Mouse (Mus musculus): ENCODE data around the gene Epas1. TPM values are rescaled to one million over a fixed set of nuclear protein-coding genes. Genes with fewer than 3 reads are reported as not detected.

Gene Epas1
- polyA plus RNA-seq, 1 experiment = 28.0 TPM

- Histone ChIP-seq H3K27ac (ENCODE audit: control insufficient read depth, insufficient read depth, low read depth, low read length, poor library complexity) (no peak overlapping the region), H3K4me3 (replicated peaks; ENCODE audit: control insufficient read depth, low read depth, low read length) (no peak overlapping the region), H3K4me1 (ENCODE audit: control insufficient read depth, insufficient read depth, low read length) (no peaks in the 10 kb centered on the region)
- 75% methylated on average over 5 of the region's 5 CpGs for WGBS
- TF ChIP-seq CTCF (IDR thresholded peaks at IDR 0.05; ENCODE audit: control insufficient read depth, insufficient read depth, low read length) (no peak), POLR2A (IDR thresholded peaks at IDR 0.05; ENCODE audit: borderline replicate concordance, control insufficient read depth, low read depth, low read length) (no peak)
Observed at GRCm38 (mm10) chr17:86761859-86762258, 8.4 kb downstream of the Epas1 start.

- TF ChIP-seq CTCF (IDR thresholded peaks at IDR 0.05; ENCODE audit: control insufficient read depth, insufficient read depth, low read length) (no peak), POLR2A (IDR thresholded peaks at IDR 0.05; ENCODE audit: borderline replicate concordance, control insufficient read depth, low read depth, low read length) (no peak)
- Histone ChIP-seq H3K27ac (ENCODE audit: control insufficient read depth, insufficient read depth, low read depth, low read length, poor library complexity) (no peak overlapping the region), H3K4me1 (ENCODE audit: control insufficient read depth, insufficient read depth, low read length) (no peaks in the 10 kb centered on the region), H3K4me3 (replicated peaks; ENCODE audit: control insufficient read depth, low read depth, low read length) (no peak overlapping the region)
- 77% methylated on average over 11 of the region's 11 CpGs for WGBS
Observed at GRCm38 (mm10) chr17:86762479-86763242, 9.2 kb downstream of the Epas1 start.

GRCm38 (mm10) chr17:86765762-86766404, 12.4 kb downstream of the Epas1 start:
- Histone ChIP-seq H3K4me3 (replicated peaks; ENCODE audit: control insufficient read depth, low read depth, low read length) (no peak overlapping the region), H3K27ac (ENCODE audit: control insufficient read depth, insufficient read depth, low read depth, low read length, poor library complexity) (no peak overlapping the region), H3K4me1 (ENCODE audit: control insufficient read depth, insufficient read depth, low read length) (no peaks in the 10 kb centered on the region; the same call in 1 of the 2 replicates)
- TF ChIP-seq CTCF (IDR thresholded peaks at IDR 0.05; ENCODE audit: control insufficient read depth, insufficient read depth, low read length) (no peak), POLR2A (IDR thresholded peaks at IDR 0.05; ENCODE audit: borderline replicate concordance, control insufficient read depth, low read depth, low read length) (no peak)
- 84% methylated on average over 8 of the region's 8 CpGs for WGBS

GRCm38 (mm10) chr17:86766412-86766811, 12.9 kb downstream of the Epas1 start:
- 84% methylated on average over 4 of the region's 4 CpGs for WGBS
- TF ChIP-seq POLR2A (IDR thresholded peaks at IDR 0.05; ENCODE audit: borderline replicate concordance, control insufficient read depth, low read depth, low read length) = no peak
- TF ChIP-seq CTCF (IDR thresholded peaks at IDR 0.05; ENCODE audit: control insufficient read depth, insufficient read depth, low read length) = no peak
- no peak overlapping the region for H3K4me3 ChIP-seq (replicated peaks; ENCODE audit: control insufficient read depth, low read depth, low read length)
- H3K27ac ChIP-seq (ENCODE audit: control insufficient read depth, insufficient read depth, low read depth, low read length, poor library complexity) = no peak overlapping the region
- no peaks in the 10 kb centered on the region; the same call in 1 of the 2 replicates for H3K4me1 ChIP-seq (ENCODE audit: control insufficient read depth, insufficient read depth, low read length)

- TF ChIP-seq CTCF (IDR thresholded peaks at IDR 0.05; ENCODE audit: control insufficient read depth, insufficient read depth, low read length) = no peak
- no peak for TF ChIP-seq POLR2A (IDR thresholded peaks at IDR 0.05; ENCODE audit: borderline replicate concordance, control insufficient read depth, low read depth, low read length)
- WGBS = 84% methylated on average over 7 of the region's 7 CpGs
- H3K4me1 ChIP-seq (ENCODE audit: control insufficient read depth, insufficient read depth, low read length) = no peaks in the 10 kb centered on the region; the same call in 1 of the 2 replicates
- H3K4me3 ChIP-seq (replicated peaks; ENCODE audit: control insufficient read depth, low read depth, low read length) = no peak overlapping the region
- H3K27ac ChIP-seq (ENCODE audit: control insufficient read depth, insufficient read depth, low read depth, low read length, poor library complexity) = no peak overlapping the region
Observed at GRCm38 (mm10) chr17:86768596-86768995, 15.1 kb downstream of the Epas1 start.

GRCm38 (mm10) chr17:86769330-86770211, 16.1 kb downstream of the Epas1 start:
- Histone ChIP-seq H3K27ac (ENCODE audit: control insufficient read depth, insufficient read depth, low read depth, low read length, poor library complexity) (peak overlapping the region; percentile 27; the same call in 1 of the 2 replicates), H3K4me1 (ENCODE audit: control insufficient read depth, insufficient read depth, low read length) (no peaks in the 10 kb centered on the region; the same call in 1 of the 2 replicates), H3K4me3 (replicated peaks; ENCODE audit: control insufficient read depth, low read depth, low read length) (no peak overlapping the region)
- TF ChIP-seq CTCF (IDR thresholded peaks at IDR 0.05; ENCODE audit: control insufficient read depth, insufficient read depth, low read length) = no peak
- no peak for TF ChIP-seq POLR2A (IDR thresholded peaks at IDR 0.05; ENCODE audit: borderline replicate concordance, control insufficient read depth, low read depth, low read length)
- WGBS = 42% methylated on average over 16 of the region's 16 CpGs

GRCm38 (mm10) chr17:86770848-86771247, 17.3 kb downstream of the Epas1 start:
- TF ChIP-seq CTCF (IDR thresholded peaks at IDR 0.05; ENCODE audit: control insufficient read depth, insufficient read depth, low read length) (no peak), POLR2A (IDR thresholded peaks at IDR 0.05; ENCODE audit: borderline replicate concordance, control insufficient read depth, low read depth, low read length) (no peak)
- no peak overlapping the region for H3K27ac ChIP-seq (ENCODE audit: control insufficient read depth, insufficient read depth, low read depth, low read length, poor library complexity)
- WGBS = 74% methylated on average over 5 of the region's 5 CpGs
- no peak overlapping the region for H3K4me3 ChIP-seq (replicated peaks; ENCODE audit: control insufficient read depth, low read depth, low read length)
- no peaks in the 10 kb centered on the region; the same call in 1 of the 2 replicates for H3K4me1 ChIP-seq (ENCODE audit: control insufficient read depth, insufficient read depth, low read length)

Measured in bone marrow, adult 2 months (tissue).